Mouse (Mus musculus) forebrain, embryonic 15.5 days (tissue): ENCODE measurements around the gene Zfp710. TPM values are rescaled to one million over a fixed set of nuclear protein-coding genes. Genes with fewer than 3 reads are reported as not detected.
"Not testable (repeated sequence)": the region's sequence is repeated elsewhere in the genome, so short reads cannot be mapped to it uniquely, and the experiment has no call there.

Source experiments
- ATAC-seq: fragments of 200-750 bp; cut with Nextera tagmentation; replicated peaks from 2 replicates; pipeline ENCODE4 v1.8.0; 2017; ENCODE audit warnings: mild to moderate bottlenecking, moderate TSS enrichment, moderate library complexity
- H3K27ac ChIP-seq: fragments of 300-500 bp; sonication (generic); replicated peaks from 2 replicates; pipeline ENCODE4 v1.5.1; 2015; ENCODE audit warnings: mild to moderate bottlenecking, inconsistent platforms
- H3K27me3 ChIP-seq: fragments of 300-500 bp; sonication (generic); 2 replicates; pipeline ENCODE4 v1.6.1; 2015; ENCODE audit warnings: inconsistent platforms
- H3K36me3 ChIP-seq: fragments of 300-500 bp; sonication (generic); 2 replicates; pipeline ENCODE4 v1.6.1; 2015; ENCODE audit warnings: mild to moderate bottlenecking, inconsistent platforms
- H3K4me1 ChIP-seq: fragments of 300-500 bp; sonication (generic); 2 replicates; pipeline ENCODE4 v1.6.1; 2015; ENCODE audit warnings: inconsistent platforms
- H3K4me2 ChIP-seq: fragments of 300-500 bp; sonication (generic); replicated peaks from 2 replicates; pipeline ENCODE4 v1.6.1; 2015; ENCODE audit warnings: mild to moderate bottlenecking, inconsistent platforms
- H3K4me3 ChIP-seq: fragments of 300-500 bp; sonication (generic); 2 replicates; pipeline ENCODE4 v1.5.1; 2015; ENCODE audit warnings: mild to moderate bottlenecking, inconsistent platforms
- H3K9ac ChIP-seq: fragments of 300-500 bp; sonication (generic); replicated peaks from 2 replicates; pipeline ENCODE4 v1.6.1; 2015; ENCODE audit warnings: mild to moderate bottlenecking, inconsistent platforms
- H3K9me3 ChIP-seq: fragments of 300-500 bp; sonication (generic); 2 replicates; pipeline ENCODE4 v1.6.1; 2016; ENCODE audit warnings: inconsistent platforms
- WGBS: fragments of 180-500 bp; shearing (Covaris S2); methylation state at CpG from one replicate; pipeline ENCODE4 v1.1.7; 2015; ENCODE audit warnings: mixed read lengths; 5-methylcytosine and 5-hydroxymethylcytosine counted together
- polyA plus RNA-seq: library from polyadenylated mRNA; unstranded; fragments of >200 nt; fragmentation: Nextera tagmentation; extraction: Ambion mirVana; gene quantifications from 2 replicates; pipeline ENCODE4 v1.2.1, GENCODE M21; 2015

Zfp710 gene
- 21.1 and 22.1 TPM in 2 replicates for polyA plus RNA-seq

DNA sequence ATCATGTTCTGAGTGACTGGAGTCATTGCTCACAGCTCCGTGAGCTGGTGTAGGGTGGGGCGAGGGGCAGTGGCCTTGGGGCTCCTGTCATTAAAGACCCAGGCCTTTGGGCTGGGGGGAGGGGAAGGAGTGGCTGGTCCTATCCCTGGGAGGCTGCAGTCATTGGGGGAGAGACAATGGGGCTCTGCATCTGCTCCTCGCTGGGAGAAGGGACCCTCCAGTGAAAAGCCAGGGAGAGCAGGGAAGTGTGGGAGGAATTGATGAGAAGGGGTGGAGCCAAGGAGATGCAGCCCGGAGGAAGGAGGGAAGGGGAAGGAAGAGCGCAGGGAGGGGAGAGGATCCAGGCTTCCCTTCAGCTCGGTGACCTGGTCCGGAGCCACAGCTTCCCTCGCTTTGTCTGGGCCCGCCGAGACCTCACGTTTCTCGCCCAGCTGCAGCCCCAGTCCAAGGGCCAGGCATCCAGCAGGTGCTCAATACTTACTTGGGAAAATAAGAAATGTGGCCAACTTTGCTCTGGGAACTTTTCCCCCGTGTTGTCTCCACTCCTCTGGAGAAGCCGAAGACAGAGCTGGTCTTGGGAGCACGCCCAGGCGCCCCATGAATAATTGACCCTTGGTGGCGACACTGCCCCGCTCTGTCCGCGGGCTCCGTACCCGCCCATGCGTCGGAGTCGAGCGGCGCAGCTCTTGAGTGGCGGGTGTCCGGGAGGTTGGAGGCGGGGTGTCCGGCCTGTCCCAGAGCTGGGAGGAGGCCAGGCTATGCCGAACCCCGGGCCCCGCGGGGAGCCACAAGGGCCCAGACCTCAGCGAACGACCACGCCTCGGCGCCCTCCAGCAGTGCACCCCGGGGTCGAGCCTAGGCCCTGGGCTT lies at the start of gene Zfp710:
Gene Zfp710, plus strand, starts transcription at position 294 of the 870 bp plus-strand sequence.
- peak; percentile 81 for ATAC-seq
- WGBS: under 1% methylated on average over 42 of the region's 42 CpGs
- Histone ChIP-seq H3K4me2 (peak within 1 kb of the TSS; percentile 90), H3K9me3 (no peaks in the 10 kb centered on the region), H3K36me3 (no peaks in the 10 kb centered on the region), H3K27ac (peak within 1 kb of the TSS; percentile 98), H3K27me3 (no peaks in the 10 kb centered on the region), H3K4me3 (peak within 1 kb of the TSS; percentile 68), H3K4me1 (peaks cover 40% of the 10 kb centered on the region), H3K9ac (peak within 1 kb of the TSS; percentile 94)

DNA sequence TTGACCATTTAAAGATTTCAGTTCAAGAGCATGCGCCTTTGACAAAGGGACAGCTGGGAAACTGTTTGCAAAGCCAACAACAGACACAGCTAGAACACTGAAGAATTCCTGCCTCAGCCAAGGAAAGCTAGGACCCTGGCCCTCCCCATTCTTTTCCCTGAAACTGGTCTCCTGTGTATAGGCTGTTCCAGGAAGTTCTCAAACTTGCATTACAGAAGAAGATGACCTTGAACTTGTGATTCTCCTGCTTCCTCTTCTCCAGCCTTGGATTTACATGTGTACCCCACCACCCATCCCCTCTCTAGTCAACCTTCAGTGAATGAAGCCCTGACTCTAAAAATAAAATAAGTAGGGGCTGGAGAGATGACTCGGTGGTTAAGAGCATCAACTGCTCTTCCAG lies 49.3 kb upstream of the Zfp710 start:
- Histone ChIP-seq H3K4me3 (no peak overlapping the region), H3K9me3 (no peaks in the 10 kb centered on the region), H3K27me3 (no peaks in the 10 kb centered on the region), H3K4me2 (no peak overlapping the region), H3K27ac (no peak overlapping the region), H3K9ac (no peak overlapping the region), H3K4me1 (no peaks in the 10 kb centered on the region), H3K36me3 (no peaks in the 10 kb centered on the region)
- WGBS: 90% methylated on average over 2 of the region's 2 CpGs
- no peak for ATAC-seq

DNA sequence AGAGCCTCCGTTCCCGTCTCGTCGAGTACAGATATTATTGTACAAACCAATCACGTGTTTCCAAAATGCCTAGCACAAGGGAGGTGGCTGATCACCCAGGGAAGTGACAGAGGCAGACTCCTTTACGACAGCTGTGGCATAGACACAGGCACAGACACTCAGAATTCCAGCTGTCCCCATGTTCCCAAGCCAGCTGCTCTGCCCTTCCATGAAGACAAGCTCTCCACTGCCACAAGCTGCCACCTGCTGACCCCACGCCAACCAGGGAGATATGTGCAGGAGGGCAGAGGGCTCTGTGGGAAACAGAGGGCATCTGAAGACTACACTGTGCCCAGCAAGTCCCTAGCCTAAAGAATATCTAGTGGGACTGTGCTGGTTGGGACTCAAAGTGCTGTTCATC lies 37.9 kb upstream of the Zfp710 start:
- Histone ChIP-seq H3K4me3 (no peak overlapping the region), H3K4me1 (no peaks in the 10 kb centered on the region), H3K9me3 (no peaks in the 10 kb centered on the region), H3K4me2 (no peak overlapping the region), H3K36me3 (no peaks in the 10 kb centered on the region), H3K27ac (no peak overlapping the region), H3K27me3 (no peaks in the 10 kb centered on the region), H3K9ac (no peak overlapping the region)
- ATAC-seq: no peak
- 89% methylated on average over 7 of the region's 7 CpGs for WGBS

DNA sequence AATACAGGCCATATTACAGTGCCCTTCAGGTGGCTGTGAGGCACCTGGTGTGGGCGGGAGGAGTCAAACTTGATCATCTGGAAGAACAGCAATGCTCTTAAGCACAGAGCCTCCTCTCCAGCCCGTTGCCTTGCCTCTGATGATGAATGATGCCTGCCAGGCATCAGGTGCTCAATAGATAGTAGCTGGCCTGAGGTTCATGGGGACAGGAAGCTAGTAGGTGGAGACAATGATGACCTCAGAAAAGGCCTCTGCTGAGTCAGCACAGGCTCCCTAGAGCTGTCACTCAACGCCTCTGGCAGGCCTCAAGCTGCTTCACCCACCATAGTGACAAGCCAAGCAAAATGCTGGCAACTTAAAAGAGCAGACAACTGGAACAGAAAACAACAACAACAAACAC lies 36.9 kb upstream of the Zfp710 start:
- H3K36me3 ChIP-seq: no peaks in the 10 kb centered on the region
- H3K4me1 ChIP-seq: no peaks in the 10 kb centered on the region
- no peaks in the 10 kb centered on the region for H3K27me3 ChIP-seq
- H3K4me3 ChIP-seq: no peak overlapping the region
- 63% methylated on average over 3 of the region's 3 CpGs for WGBS
- no peak for ATAC-seq
- no peak overlapping the region for H3K27ac ChIP-seq
- no peak overlapping the region for H3K9ac ChIP-seq
- no peak overlapping the region for H3K4me2 ChIP-seq
- H3K9me3 ChIP-seq: no peaks in the 10 kb centered on the region

DNA sequence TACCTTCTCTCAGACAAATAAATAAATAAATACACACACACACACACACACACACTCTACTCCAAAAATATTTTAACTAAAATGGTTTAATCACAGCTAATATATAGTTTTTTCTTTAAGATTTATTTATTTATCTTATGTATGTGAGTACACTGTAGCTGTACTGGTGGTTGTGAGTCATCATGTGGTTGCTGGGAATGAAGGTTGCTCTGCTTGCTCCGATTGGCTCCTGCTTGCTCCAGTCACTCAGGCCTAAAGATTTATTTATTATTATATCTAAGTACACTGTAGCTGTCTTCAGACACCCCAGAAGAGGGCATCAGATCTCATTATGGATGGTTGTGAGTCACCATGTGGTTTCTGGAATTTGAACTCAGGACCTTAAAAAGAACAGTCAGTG lies 36.1 kb upstream of the Zfp710 start:
- H3K27ac ChIP-seq, H3K27me3 ChIP-seq, H3K4me2 ChIP-seq, H3K9ac ChIP-seq, H3K4me1 ChIP-seq, ATAC-seq, H3K36me3 ChIP-seq, H3K9me3 ChIP-seq, H3K4me3 ChIP-seq: not testable (repeated sequence)
- 91% methylated on average over 1 of the region's 1 CpGs for WGBS

DNA sequence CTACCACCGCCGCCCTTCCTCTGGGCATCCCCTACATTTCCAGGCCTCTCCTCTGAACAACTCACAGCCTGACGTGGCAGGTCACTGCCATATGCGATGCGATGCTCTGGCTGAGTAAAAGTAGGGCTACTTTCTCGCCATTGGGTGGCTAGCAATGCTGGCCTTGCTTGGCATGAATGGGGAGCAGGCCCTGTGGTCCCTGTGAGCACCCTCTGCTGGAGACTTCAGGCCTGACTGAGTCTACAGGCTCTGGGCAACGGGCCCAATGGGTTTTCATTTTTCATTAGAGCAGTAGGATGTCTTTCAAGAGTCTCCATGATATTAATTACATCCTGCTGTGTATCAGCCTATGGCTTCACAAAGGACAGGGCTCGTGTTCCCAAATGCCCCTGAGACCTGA lies 30.1 kb upstream of the Zfp710 start:
- Histone ChIP-seq H3K9me3 (no peaks in the 10 kb centered on the region), H3K9ac (no peak overlapping the region), H3K4me1 (no peaks in the 10 kb centered on the region), H3K27me3 (no peaks in the 10 kb centered on the region), H3K27ac (no peak overlapping the region), H3K4me2 (no peak overlapping the region), H3K4me3 (no peak overlapping the region), H3K36me3 (no peaks in the 10 kb centered on the region)
- ATAC-seq: no peak
- 25% methylated on average over 8 of the region's 8 CpGs for WGBS

DNA sequence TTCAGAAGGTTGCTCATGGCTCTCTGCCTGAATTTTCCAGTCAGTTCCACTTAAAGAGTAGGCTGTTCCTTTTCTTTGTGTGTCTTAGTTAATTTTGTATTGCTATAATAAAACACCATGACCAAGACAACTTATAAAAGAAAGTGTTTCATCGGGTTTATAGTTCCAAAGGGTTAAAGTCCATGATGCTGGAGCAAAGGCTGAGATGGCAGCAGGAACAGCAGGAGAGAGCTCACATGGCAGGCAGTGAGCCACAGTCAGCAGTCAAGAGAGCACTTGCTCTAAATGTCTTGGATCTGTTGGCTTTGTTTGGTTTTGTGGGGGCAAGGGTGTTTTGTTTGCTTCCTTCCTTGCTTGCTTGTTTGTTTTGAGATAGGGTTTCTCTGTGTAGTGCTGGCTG lies 26.9 kb upstream of the Zfp710 start:
- H3K36me3 ChIP-seq: no peaks in the 10 kb centered on the region
- no peaks in the 10 kb centered on the region for H3K4me1 ChIP-seq
- no peaks in the 10 kb centered on the region for H3K9me3 ChIP-seq
- H3K4me2 ChIP-seq: no peak overlapping the region
- ATAC-seq: no peak
- 88% methylated on average over 1 of the region's 1 CpGs for WGBS
- no peaks in the 10 kb centered on the region for H3K27me3 ChIP-seq
- H3K27ac ChIP-seq: no peak overlapping the region
- no peak overlapping the region for H3K4me3 ChIP-seq
- no peak overlapping the region for H3K9ac ChIP-seq

DNA sequence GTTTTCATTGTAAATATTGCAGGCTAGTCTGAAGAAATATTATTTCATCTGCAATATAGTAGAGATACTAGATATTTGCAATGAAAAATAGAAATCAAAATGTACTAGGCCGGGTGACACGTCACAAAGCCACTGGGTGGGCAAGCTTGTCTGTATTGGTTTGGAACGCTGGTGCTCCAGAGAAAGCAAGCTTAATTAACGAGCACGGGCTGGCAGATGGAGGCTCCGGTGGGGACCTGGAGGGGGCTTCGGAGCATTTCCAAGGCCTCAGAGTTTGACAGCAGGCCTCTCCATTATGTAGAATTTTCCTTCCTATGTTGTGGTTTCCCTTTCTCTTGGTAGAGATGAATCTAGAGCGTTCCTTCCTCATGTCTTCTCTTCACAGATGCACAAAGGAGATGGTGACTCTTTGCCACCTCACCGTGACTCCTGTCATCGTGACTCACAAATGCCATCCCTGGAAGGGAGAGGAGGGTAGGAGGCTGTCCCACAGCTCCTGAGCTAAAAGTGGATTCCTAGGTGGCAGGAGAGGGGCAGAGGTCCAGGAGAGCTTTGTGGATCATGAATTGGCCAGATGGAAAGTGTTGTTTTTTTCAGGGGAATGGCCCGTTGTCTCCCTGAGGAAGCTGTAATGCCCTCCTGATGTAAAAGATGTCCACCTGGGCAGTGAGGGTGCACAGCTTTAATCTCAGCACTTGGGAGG lies 22.1 kb upstream of the Zfp710 start:
- Histone ChIP-seq H3K4me1 (no peaks in the 10 kb centered on the region), H3K4me3 (no peak overlapping the region), H3K27me3 (no peaks in the 10 kb centered on the region), H3K9me3 (no peaks in the 10 kb centered on the region), H3K9ac (no peak overlapping the region), H3K4me2 (no peak overlapping the region), H3K27ac (no peak overlapping the region; the same call in 1 of the 2 replicates), H3K36me3 (no peaks in the 10 kb centered on the region)
- 57% methylated on average over 11 of the region's 11 CpGs for WGBS
- ATAC-seq: no peak

DNA sequence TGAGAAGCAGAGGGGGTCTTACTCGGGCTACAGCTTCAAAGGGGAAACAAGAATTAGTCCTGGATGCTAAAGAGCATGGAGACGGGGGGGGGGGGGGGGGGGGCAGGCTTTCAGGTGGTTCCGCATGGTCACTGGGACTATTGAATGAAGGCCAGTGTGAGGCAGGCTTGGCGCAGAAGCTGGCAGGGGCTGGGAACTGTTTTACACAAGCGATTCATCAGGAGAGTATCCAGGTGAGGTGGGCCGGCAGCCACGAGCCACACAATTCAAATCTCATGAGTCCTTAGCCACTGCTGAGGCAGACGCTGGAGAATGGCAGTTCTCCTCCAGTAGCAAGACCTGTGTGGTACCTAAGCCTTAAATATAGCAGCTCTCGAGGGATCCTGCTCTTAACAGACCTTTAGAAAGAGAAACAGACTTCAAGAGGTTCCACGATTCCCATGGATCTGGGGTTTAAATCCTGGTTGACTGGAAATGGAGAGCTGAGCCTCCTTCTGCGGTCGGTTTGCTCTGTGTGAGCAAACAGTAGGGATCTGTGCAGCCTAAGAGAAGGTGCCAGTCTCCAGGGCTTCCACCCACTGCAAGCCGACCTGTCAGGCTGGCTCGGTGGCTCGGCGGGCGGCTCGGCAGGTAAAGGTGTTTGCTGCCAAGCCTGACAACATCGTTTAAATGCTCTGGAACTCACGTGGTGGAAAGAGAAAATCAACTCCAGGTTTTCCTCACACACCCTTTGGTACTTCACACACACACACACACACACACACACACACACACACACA lies 19.6 kb upstream of the Zfp710 start:
- no peaks in the 10 kb centered on the region for H3K36me3 ChIP-seq
- no peak for ATAC-seq
- no peaks in the 10 kb centered on the region for H3K27me3 ChIP-seq
- no peaks in the 10 kb centered on the region for H3K4me1 ChIP-seq
- no peaks in the 10 kb centered on the region for H3K9me3 ChIP-seq
- no peak overlapping the region for H3K27ac ChIP-seq
- WGBS: 59% methylated on average over 20 of the region's 20 CpGs
- H3K9ac ChIP-seq: no peak overlapping the region
- H3K4me3 ChIP-seq: no peak overlapping the region
- no peak overlapping the region for H3K4me2 ChIP-seq

DNA sequence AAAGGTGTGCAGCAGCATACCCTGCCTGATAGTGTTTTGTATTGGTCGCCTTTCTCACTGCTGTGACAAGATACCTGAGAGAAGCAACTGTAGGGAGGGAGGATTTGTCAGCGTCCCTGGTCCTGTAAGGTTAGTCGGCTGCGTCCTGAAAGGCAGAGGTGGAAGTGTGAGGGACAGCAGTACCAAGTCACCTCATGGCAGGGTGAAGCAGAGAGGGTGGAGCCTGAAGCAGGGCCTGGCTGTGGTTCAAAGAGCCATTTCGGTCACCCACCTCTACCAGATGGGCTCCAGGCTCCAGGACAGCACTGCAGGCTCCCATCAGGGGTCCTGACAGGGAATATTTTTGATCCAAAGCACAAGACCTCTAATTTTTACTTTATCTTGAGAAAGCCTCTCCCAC lies 13.9 kb upstream of the Zfp710 start:
- H3K27me3 ChIP-seq: no peaks in the 10 kb centered on the region
- WGBS: 84% methylated on average over 5 of the region's 5 CpGs
- no peaks in the 10 kb centered on the region for H3K9me3 ChIP-seq
- no peak overlapping the region for H3K4me3 ChIP-seq
- H3K9ac ChIP-seq: no peak overlapping the region
- no peaks in the 10 kb centered on the region for H3K36me3 ChIP-seq
- H3K27ac ChIP-seq: no peak overlapping the region
- no peak for ATAC-seq
- H3K4me1 ChIP-seq: no peaks in the 10 kb centered on the region
- no peak overlapping the region for H3K4me2 ChIP-seq

DNA sequence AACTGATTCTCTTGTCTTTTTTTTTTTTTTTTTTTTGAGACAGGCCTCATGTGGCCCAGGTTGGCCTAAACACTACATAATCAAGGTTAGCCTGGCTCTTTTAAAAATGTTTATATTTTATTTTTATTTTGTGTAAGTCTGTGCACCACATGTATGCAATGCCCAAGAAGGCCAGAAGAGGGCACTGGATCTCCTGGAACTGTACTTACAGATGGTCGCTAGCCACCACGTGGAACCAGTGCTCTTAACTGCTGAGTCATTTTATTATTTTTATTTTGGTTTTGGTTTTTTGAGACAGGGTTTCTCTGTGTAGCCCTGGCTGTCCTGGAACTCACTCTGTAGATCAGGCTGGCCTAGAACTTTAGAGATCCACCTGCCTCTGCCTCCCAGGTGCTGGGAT lies 13.1 kb upstream of the Zfp710 start:
- H3K9ac ChIP-seq: no peak overlapping the region
- H3K4me2 ChIP-seq: no peak overlapping the region
- no peaks in the 10 kb centered on the region for H3K36me3 ChIP-seq
- H3K27me3 ChIP-seq: no peaks in the 10 kb centered on the region
- no peak for ATAC-seq
- H3K4me3 ChIP-seq: no peak overlapping the region
- H3K9me3 ChIP-seq: no peaks in the 10 kb centered on the region
- no peak overlapping the region for H3K27ac ChIP-seq
- H3K4me1 ChIP-seq: no peaks in the 10 kb centered on the region
- WGBS: 62% methylated on average over 2 of the region's 2 CpGs
